Mouse (Mus musculus): ENCODE data around the gene Gm49387.

Gene Gm49387

DNA sequence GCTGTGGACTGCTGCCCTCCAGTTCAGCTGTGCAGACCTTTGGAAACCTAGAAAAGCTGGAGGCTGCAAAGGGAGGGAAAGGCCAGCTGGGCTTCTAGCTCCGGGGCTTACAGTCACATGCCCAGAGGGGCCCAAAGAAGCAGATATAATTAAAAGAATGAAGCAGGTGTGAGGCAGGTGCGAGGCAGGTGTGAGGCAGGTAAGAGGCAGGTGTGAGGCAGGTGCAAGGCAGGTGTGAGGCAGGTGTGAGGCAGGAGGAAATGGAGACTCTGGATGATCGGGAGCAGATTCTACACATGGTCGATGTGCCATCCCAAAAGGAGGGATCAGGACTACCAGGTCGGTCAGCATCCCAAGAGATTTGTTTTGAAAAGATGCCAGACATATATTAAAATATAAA is 69.3 kb downstream of the Gm49387 start:
- no peak for DNase-seq

DNA sequence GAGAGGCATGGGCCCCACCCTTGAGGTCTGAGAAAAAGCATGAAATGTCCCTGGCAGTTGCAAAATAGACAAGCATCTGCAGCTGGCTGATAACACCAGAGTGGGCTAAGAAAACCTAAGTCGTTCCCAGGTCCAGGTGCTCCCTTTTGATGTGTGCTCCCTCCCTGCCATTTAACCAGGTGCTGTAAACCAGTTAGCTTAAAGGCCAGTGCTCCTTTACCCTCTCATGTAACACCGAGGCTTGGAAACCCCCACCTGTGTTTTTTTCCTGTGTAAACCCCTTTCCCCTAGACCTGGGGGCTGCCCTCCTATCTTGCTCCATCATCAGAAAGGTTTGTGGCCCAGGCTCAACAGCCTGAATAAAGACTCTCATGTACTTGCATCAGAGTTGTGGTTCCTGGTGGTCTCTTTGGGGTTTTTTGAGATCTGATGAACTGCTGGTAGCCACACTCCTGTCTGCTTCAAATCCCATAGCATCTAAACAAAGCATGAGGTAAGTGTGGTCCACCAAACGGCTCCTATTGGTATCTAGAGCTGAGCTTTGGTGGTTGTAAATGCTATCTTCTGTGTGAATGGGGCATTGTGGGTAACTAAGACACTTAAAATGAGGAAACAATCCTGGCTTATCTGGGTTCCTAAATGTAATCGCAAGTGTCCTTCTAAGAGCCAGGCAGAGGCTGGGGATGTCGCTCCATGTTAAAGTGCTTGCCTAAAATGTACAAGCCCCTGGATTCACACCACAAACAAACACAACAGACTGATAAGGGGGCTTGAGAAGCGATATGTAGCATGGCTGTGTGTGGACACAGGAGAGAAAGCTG is 70.3 kb downstream of the Gm49387 start:
- no peak for DNase-seq

- peak; percentile 16 for DNase-seq
These were observed 71.5 kb downstream of the Gm49387 start for GRCm38 (mm10) chr14:31569151-31569631.

DNA sequence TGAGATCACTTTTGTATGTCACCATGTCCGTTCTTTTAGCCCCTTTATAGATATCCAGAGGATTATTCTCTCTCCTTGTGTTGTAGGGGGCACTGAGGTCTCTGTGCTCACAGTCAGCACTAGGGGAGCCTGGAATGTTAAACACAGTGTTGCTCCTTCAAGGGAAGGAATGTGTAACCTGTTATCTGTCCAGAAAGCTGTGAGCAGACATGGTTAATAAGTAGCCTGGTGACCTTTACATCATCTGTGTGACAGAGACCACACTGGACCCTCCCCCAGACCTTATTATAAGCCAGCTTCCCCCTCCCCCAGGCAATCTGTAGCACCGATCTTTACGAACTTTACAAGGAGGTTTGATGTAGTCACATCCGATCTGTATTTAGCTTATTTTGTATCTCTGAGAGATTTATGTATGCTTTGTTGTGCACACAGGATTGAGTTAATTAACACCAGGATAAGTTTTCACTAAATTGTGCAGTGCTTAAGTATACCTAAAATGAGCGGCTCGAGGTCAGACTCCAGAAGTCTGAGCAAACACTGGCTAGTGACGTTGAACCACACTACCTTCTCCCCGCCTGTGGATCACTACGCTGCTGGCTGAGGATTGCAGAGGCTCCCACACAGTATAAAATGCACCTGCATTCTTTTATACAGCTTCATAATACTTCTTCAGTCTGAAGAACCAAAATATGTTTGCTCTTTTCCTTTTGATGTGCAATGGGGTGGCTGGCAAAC is 75.0 kb downstream of the Gm49387 start:
- DNase-seq: no peak

DNA sequence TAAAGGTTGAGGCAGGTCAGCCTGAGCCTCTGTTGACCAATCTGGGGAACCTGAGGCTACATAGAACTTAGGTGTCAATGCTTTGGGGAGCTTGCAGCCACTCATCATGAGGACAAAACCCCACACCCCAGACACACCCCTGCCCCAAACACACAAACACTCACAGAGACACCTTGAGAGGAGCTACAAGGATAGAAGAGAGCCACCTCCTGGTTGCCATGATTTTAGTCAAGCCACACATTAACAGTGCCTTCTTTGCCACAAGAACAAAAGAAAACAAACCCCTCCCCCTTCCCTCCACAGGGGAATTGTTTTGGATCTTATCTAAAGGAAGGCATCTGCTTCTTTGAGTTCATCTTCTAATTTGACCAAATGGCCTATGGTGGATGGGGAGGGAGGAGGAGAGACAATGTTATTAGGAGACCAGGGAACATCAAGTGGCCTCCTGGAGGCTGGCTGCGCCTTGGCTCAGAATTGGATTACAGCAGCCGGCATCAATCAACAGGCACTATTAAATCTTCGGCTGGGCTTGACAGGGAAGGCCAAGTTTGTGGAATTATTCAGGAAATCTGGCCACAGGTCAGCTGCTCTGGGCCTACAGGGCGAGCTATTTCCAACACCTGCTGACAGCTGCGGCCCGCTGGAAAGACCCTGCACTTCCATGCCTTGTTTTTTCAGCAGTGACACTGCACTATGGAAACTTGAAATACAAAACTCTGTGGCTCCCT is 76.1 kb downstream of the Gm49387 start:
- DNase-seq: no peak

DNA sequence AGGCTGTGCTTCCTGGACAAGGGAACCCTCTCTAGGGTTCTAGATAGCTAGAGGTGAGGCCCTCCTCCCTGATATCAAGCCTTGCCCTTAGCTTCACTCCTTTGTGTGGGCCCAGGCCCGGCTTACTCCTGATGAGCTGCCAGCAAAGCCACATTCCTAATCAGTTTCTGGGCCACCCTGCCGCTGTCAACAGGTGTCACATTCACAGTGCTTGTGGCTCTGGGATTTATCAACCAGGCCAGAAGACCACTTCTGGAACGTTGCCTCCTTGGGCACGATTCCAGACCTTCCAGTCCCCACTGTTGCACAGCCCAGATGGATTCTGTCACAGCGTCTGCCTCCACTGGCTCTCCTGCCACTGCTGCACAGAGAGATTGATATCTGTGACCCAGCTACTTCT is 79.8 kb downstream of the Gm49387 start:
- DNase-seq: no peak

DNA sequence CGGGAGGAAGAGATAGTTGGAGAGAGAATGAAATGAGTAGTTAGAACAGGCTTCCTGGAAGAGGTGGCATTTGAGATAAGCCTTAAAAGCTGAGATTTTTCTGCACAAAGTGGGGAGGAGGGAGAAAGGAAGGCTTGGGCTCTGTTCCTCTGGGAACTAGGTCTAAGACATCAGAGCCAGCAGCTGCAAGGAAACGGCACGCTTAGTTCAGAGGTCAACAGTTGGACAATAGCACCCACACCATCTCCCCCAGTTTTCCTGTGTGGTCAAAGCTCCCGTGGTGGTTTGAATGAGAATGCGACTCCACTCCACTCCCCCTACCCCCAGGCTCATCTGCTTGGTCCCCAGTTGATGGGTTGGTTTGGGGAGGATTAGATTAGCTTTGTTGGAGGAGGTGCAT is 81.5 kb downstream of the Gm49387 start:
- no peak for DNase-seq

- DNase-seq: no peak
These were observed 82.9 kb downstream of the Gm49387 start for GRCm38 (mm10) chr14:31557784-31558183.

- no peak for DNase-seq
These were observed 83.4 kb downstream of the Gm49387 start for GRCm38 (mm10) chr14:31557273-31557672.

DNA sequence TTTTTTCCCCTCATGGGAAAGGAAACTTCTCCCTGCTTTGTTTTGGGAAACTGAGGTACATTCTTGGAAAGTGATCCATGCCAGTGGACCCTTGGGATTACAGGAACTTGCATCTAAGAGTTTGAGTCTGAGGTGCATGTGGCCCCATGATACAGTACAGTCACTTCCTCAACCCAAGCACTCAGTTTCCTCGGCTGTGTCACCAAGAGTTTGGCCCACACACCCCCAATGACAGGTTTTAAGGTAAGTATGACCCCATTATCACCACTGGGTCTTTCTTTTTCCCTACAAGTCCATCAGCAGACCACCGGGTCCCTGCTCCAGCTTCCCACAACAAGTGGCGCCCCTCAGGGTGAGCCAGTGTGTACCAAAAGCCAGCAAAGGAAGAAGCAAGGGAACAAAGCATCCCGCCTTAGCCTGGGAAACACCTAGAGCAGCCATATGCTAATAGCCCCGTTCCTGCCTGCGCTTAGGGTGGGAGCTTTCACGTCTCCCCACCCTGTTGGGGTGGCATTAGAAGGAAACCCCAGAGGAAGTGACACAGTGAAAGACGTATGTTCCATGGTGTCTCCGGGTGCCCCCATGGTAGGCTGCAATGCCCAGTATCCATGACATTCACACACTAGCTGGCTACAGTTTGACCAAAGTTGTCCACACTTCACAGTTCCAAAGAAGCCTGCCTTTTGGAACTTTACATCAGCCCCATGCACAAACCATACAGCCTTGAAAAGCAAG is 84.0 kb downstream of the Gm49387 start:
- no peak for DNase-seq

GRCm38 (mm10) chr14:31555963-31556434 is 84.7 kb downstream of the Gm49387 start:
- DNase-seq: no peak

DNA sequence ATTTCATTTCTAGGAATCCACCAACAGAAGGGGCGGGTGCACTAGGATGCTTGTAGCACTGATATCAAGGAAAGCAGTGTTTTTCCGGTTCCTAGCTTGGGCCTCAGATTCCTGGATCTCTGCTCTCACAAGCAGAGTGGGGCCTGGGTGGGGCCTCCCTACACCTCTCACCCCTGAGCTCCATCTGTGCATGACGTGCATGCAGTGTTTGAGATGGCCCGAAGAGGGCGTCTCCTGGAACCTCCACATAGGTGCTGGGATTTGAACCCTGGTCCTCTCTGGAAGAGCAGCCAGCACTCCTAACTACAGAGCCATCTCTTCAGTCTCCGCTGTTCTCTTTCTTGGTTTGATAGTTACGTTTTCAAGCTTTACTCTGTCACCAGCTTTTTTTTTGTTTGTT is 85.7 kb downstream of the Gm49387 start:
- DNase-seq: no peak

- no peak for DNase-seq
These were observed 96.7 kb downstream of the Gm49387 start for GRCm38 (mm10) chr14:31543885-31544442.

DNA sequence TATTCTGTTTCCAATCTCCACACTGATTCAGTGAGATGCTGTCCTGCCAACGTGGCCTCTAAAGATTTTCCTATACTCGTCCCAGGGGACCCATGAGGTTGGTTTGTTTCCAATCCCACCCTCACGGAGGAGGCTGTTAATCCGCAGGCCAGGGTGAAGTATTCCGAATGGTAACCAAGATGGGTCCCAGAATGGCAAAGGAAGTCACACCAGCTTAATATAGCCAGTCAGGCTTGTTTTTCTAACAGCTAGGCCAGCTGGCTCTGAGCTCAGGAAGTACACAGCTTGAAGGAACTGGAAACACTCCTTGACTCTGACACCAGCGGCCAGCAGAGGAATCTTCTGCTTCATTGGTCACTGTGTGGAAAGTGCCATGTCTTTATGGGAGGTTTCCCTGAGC is 103.4 kb downstream of the Gm49387 start:
- DNase-seq: no peak

- DNase-seq: no peak
These were observed 108.0 kb downstream of the Gm49387 start for GRCm38 (mm10) chr14:31532656-31533055.

DNA sequence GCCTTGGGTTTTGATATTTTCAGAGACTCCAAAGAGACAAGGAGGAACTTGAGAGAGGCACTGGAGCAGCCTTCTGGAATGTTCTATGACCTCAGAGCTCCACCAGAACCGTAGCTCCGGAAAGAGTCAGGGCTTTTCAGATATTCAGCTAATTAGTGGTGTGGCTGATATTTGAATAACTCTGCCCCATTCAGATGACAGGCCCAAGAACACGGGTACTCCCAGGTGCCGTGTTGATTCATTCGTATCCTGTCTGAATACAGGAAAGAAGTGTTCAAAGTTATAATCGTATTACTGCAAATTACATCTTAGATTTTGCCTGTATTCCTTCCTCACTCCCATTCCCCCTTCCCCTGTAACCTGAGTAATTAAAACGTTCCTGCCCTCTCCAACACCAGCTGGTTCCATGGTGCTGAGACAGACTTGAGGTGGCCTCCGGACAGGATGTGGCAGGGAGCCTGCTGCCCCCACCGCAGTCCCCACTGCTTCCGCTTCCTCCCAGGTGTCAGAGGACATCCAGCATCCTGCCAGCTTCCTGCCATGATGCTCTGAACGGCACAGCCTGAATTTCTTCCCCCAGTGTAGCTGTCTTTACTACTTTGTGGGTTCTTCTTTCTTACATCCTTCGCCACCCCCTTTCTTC is 109.1 kb downstream of the Gm49387 start:
- no peak for DNase-seq

DNA sequence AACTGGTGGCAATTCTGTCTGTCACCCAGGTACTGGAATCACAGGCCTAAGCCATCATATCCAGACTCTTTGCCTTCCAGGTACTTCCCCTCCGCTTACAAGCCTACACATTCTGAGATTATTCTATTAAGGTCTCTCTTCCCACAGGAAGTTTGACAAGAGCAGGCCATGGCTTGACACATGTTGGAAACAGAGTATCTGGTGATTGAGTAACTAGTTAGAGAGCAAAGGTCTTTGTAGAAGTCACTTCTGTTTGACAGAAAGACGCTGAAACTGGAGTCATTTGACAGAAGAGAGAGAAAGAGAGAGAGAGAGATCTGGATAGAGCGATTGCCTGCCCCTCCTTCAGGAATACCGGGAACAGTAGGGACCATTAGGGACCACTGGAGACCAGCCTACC is 109.8 kb downstream of the Gm49387 start:
- DNase-seq: no peak

DNA sequence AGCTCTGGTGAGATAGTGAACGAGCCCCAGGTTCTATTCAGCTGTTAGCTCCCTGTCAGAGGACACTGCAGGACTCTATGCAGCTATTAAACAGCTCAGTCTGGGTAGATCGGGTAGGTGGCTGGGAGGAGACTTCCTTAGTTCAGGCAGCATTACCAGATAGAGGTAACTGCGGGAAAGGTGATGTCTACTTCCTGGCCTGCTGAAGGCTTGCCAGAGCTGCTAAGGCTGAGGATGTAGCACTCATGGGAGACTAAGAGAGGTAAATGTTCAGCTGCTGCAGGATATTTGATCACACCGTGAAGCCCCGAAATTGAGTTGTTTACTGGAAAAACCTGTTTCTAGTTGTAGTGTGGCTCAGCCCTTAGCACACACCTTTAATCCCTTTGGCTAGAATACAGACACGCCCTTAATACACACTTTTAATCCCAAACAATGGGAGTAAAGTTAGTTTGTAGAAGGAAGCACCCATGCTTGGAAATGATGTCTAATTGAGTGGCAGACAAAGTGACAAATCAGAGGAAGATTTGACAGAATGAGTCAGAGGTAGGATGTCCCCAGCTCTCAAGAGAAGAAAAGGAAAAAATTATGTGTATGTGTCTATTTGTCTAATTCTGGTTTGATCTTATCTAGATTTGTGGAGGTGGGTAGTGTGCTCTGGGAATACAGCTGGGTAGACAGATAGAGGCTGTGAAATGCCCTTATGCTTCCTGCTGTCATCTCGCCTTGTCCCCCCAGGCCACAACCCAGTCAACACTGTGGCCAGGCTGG is 115.5 kb downstream of the Gm49387 start:
- DNase-seq: no peak

GRCm38 (mm10) chr14:31521318-31521717 is 119.4 kb downstream of the Gm49387 start:
- no peak for DNase-seq

- DNase-seq: no peak
These were observed 121.5 kb downstream of the Gm49387 start for GRCm38 (mm10) chr14:31519165-31519564.

- no peak for DNase-seq
These were observed 124.8 kb downstream of the Gm49387 start for GRCm38 (mm10) chr14:31515895-31516294.
